Mouse (Mus musculus) adrenal gland (tissue): ENCODE measurements at regions not wholly inside any gene's neighbourhood (a gene's known extent, or its start where the extent isn't known, plus 50 kb on each side); places are given as distances from the start of the nearest gene placed in this dataset.

ENCODE experiments used
- intact Hi-C: fragments of 180-260 bp; cut with DNase I; formaldehyde crosslinking; loops from one replicate; pipeline ENCODE4 v1.15.1; 2025

GRCm38 (mm10) chr3:101749841-101750240 lies 98.9 kb downstream of the Mab21l3 start:
- intact Hi-C loops = no loop called here

- intact Hi-C loops = no loop called here
These were observed 99.6 kb downstream of the Mab21l3 start for GRCm38 (mm10) chr3:101749031-101749632.

- intact Hi-C loops = no loop called here
These were observed 100.6 kb downstream of the Mab21l3 start for GRCm38 (mm10) chr3:101748186-101748585.

DNA sequence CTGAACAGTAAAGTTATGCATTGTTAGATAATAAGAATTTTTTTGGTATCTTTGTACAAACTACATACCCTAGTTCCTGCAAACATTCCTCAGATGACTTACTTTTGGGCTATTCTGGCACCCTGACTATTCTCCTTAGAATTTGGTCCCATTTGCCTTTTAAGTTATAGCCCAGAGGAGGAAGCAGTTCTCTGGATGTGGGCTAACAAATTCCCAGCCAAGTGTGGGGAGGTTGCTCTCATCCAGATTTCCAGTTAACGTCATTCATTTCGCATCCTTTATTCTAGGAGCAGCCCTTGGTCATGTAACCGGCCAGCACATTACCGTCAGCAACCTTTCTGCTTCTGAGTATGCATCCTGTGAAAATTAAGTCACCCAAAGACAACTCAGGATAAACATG lies 107.9 kb downstream of the Mab21l3 start:
- intact Hi-C loops = no loop called here

GRCm38 (mm10) chr3:101737197-101737596 lies 111.6 kb downstream of the Mab21l3 start:
- intact Hi-C loops = no loop called here

DNA sequence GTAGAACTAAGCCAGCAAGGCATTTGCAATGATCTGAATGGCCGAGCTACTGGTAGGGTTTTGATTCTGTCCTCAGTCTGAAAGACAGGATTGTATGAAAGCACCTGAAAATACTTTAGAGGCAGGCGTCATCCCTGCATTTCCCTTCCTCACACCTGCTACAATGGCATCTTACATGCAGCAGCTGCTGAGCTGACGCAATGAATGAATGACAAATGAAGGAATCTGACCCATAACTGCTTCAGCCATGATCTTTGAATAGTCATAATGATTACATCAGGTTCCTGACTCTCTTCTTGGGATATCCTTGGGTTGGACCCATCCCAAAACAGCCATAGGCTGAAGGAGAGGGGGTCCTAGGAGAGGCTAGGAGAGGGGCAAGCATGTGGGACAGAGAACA lies 119.7 kb downstream of the Mab21l3 start:
- intact Hi-C loops = no loop called here

- intact Hi-C loops = no loop called here
These were observed 118.4 kb upstream of the Atp1a1 start for GRCm38 (mm10) chr3:101722926-101723325.

DNA sequence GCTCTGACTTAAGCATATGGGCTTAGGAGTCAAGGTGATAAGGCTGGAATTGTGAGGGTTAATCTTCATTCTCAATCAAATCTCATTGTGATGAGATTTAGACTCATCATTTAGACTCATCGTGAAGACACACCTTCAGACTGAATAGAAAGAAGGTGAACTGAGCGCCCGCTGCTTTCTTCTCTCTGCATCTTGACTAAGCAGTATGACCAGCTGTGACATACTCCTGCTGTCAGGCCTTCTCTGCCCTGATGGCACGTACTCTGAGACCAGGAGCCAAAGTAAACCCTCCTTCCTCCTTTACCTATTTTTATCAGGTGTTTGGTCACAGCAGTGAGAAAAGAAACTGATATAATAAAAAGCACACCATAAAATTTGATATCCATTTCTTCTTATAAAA lies 117.5 kb upstream of the Atp1a1 start:
- intact Hi-C loops = no loop called here

DNA sequence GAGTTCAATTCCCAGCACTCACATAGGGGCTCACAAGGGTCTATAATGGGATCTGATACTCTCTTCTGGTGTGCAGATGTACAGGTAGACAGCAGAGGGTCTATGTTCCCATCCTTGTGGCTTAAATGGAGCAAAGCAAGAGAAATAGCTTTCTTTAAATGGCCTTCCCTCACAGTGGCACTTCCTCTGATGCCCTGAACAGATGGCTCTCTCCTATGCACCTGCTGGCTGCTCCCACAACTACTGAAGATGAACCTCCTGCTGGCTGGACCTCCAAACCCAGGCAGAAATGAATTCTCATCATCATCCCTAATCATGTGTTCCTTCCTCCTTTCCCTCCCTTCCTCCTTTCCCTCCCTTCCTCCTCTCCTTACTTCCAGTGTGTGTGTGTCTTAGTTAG lies 110.9 kb upstream of the Atp1a1 start:
- intact Hi-C loops = no loop called here

DNA sequence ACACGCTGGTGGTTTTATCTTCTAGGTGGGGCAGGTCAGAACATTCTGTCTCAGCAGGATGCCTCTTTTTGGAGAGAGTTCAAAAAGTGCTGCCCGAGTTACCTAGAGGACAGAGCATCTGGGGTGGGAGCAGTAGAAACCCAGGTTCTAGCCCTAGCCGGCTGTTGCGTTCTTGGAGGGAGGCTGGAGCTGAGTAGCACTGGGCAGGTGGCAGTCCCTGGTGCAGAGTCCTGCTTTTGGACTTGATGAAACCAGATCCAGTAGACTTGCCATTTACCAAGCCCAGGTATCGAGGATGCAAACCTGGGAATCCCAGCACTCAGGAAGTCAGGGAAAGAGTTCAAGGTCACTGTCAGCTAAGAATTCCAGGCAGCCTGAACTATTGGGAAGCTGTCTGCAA lies 110.3 kb upstream of the Atp1a1 start:
- intact Hi-C loops = no loop called here

DNA sequence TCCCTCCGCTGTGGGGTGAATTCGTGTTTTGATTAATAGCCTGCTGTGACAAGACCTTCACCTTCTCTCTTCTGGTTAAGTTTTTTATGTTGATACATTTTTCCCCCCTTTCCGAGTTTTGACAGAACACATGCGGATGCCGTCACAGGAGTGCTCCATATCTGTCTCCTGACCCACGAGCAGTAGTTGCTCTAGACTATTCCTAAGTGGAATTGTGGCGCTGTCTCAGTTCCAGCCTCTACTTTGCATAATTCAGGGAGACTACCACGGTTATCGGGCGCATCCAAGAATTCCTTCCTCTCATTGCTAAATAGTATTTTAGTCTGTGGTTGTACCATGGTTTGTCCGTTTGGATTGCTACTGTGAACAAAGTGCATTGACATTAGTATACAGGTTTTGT lies 109.2 kb upstream of the Atp1a1 start:
- intact Hi-C loops = no loop called here

DNA sequence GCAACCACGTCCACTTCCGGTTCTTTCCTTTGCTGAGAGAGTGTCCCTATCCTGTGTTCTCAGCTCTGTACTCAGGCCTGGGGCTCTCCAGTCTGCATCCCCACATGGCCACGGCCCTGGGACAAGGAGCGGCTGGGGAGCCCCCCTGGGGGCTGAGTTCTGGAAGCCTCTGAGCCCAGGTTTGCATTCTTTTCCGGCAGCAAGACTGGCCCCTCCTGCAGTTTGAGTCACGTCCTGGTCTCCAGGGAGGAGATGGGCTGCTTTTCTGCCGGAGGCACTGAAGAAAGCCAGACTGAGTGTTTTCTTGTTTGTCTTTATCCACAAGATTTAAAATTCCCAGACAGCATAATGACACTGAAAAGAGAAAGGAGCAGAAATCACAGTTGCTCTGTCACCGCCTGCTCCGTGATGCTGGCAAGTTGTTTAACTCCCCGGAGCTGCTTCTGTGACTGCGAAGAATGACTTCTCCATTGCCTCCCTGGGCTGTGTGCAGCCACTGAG lies 108.7 kb upstream of the Atp1a1 start:
- intact Hi-C loops = no loop called here

DNA sequence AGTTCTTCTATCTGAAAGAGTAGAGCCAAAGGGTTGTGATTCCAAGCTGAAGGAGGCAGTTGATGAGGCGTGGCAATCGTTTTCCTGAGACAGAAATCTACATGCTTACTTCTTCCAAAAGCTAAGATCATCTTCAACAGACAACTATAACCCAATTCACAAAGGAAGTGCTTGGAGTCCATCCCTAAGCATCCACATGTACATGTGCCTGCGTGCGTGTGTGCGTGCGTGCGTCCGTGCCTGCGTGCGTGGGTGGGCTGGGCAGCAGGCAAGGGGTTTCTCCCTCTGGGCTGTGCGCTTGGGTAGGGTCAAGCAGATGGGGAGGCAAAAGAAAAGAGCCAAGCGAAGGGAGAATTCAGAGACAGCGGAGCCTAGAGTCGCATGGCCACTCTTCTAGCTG lies 108.2 kb upstream of the Atp1a1 start:
- intact Hi-C loops = no loop called here

DNA sequence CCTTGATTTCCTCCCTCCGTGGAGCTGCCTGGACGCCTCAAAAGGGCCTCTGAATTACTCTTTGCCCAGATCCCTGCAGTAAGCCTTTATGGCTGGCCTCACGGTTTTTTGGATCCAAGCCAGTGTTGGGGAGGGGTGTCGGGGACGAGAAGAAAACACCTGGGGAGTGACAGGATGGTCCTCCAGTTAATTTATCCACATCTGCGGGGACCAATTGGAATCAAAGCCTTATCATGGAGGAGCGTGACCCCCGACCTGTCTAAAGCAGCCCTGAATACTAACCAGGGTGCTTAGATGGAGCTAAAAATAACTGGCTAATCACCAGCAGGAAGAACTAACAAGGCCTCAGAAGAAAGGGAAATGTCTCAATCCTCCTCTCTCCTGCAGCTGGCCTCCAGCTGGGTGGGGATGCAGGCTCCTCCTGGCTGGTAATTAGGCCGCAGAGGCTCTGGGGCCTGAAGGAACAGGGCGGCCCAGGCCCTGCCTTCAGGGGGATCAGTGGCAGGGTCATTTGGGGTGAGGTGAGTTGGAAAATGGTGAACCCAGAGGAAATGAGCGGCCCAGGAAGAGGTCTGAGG lies 107.2 kb upstream of the Atp1a1 start:
- intact Hi-C loops = no loop called here

DNA sequence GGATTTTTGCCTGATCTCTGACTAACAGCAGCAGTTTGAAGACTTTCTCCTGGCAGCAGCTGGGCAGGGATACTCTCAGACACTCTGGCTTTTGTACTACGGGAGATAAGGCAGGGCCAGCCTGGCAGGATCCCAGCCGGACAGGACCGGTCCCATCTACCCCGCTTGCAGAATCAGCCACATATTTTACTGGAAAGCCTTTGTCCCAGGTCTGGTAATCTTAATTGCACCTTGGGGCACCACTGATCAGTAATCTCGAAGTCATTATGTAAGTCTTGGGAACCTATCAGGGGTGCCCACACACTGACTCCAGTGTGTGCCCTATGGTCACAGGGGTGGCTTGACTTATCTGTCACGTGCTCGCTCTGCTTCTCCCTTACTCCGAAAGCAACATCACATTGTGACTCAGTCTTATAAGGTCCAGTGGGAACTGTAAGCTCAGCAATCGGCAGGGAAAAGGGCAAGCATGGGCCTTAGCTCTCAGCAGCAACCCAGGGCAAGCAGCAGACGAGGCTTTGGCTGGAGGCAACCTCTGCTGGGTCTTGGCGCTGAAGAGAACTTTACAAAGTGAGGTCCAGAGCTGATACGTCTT lies 105.0 kb upstream of the Atp1a1 start:
- intact Hi-C loops = no loop called here

DNA sequence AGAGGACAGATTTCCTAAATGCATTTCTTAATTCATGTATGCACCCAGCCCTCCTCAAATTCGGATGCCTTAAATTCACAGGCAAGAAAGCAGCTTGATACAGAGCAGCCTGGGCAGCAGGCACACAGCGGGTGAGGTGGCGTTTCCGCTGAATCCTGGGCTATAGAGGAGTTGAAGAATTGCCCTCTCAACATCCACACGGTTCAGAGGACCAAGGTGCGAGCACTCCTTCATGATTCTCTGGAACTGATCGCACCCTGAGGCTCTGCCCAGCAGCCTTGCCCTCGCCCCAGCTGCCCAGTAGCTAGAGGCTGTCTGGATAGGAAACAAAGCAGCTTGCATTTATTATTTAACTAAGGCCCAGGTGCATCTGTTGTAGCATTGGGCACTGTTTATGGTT lies 104.3 kb upstream of the Atp1a1 start:
- intact Hi-C loops = no loop called here

- intact Hi-C loops = loop anchor here (1.0 to 5.0 kb wide), 3 partner anchors 100 to 198 kb away; partner anchors contain the start of gene Atp1a1
These were observed 100.4 kb upstream of the Atp1a1 start for GRCm38 (mm10) chr3:101704919-101705318.

DNA sequence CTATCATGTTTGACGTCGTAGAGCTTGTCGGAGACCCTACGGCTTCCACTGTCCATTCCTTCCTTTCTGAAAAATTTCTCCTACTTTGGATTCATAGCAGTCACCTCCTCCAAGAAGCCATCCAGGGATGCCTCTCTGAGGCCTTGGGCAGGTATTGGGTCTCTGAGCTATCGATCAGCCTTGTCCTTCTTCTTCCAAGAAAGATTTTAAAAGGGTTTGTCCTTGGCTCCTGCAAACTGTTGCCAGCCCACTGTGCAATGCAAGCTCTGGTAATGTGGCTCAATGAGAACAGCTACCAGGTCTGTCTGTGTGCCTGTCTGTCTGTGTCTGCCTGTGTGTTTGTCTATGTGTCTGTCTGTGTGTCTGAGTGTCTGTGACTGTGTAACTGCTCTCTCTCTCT lies 99.8 kb upstream of the Atp1a1 start:
- intact Hi-C loops = loop anchor here (2.0 to 5.0 kb wide), 2 partner anchors 102 to 198 kb away; partner anchors contain the start of gene Atp1a1

DNA sequence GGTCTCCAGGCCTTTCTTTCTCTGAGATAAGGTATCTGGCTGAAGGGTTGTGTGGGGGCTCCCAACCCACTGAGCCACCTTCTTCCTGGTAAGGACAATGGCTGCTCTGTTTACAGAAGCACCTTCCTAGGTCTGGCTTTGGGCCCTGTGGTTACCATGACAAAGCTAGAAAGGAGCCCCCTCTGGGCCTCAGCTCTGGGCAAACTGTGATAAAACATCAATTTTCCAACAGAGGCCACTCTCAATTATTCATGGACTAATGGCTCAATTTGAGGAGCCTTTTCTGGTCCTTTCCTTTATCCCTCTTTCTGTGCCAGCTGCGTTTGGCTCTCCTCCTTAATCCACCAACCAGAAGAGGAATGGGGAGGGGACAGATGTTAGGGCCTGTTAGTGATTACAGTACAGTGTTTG lies 97.3 kb upstream of the Atp1a1 start:
- intact Hi-C loops = loop anchor here (5.0 kb wide), 1 partner anchor 99 kb away; the partner anchor contains the start of gene Atp1a1

GRCm38 (mm10) chr3:101700974-101701610 lies 96.6 kb upstream of the Atp1a1 start:
- intact Hi-C loops = loop anchor here (5.0 kb wide), 1 partner anchor 99 kb away; the partner anchor contains the start of gene Atp1a1

GRCm38 (mm10) chr3:101699929-101700681 lies 95.6 kb upstream of the Atp1a1 start:
- intact Hi-C loops = loop anchor here (5.0 kb wide), 1 partner anchor 98 kb away; the partner anchor contains the start of gene Atp1a1
